Mouse (Mus musculus) limb, embryonic 11.5 days (tissue): ENCODE results near the gene Ubl5. TPM values are rescaled to one million over a fixed set of nuclear protein-coding genes. Genes with fewer than 3 reads are reported as not detected.
"Not testable (repeated sequence)": the region's sequence is repeated elsewhere in the genome, so short reads cannot be mapped to it uniquely, and the experiment has no call there.

Experiments used
- ATAC-seq: fragments of 200-750 bp; cut with Nextera tagmentation; 2 replicates; pipeline ENCODE4 v1.8.0; 2017; ENCODE audit warnings: low read depth; ENCODE audit not compliant: insufficient number of reproducible peaks, low FRiP score, low TSS enrichment
- DNase-seq: peaks from one replicate; pipeline ENCODE4 v3.0.0-alpha.2; 2015; ENCODE audit warnings: low spot score
- H3K27ac ChIP-seq: fragments of 300-500 bp; sonication (generic); replicated peaks from 2 replicates; pipeline ENCODE4 v1.5.1; 2014; ENCODE audit warnings: low read depth, mild to moderate bottlenecking, low read length
- H3K27me3 ChIP-seq: fragments of 300-500 bp; sonication (generic); 2 replicates; pipeline ENCODE4 v1.6.1; 2014; ENCODE audit warnings: mild to moderate bottlenecking, low read length, mixed read lengths; ENCODE audit not compliant: control insufficient read depth, insufficient read depth
- H3K36me3 ChIP-seq: fragments of 300-500 bp; sonication (generic); 2 replicates; pipeline ENCODE4 v1.6.1; 2014; ENCODE audit warnings: mild to moderate bottlenecking, low read length, moderate library complexity, mixed read lengths; ENCODE audit not compliant: control insufficient read depth, insufficient read depth
- H3K4me1 ChIP-seq: fragments of 300-500 bp; sonication (generic); 2 replicates; pipeline ENCODE4 v1.6.1; 2014; ENCODE audit warnings: low read length, mixed read lengths; ENCODE audit not compliant: control insufficient read depth, insufficient read depth
- H3K4me2 ChIP-seq: fragments of 300-500 bp; sonication (generic); 2 replicates; pipeline ENCODE4 v1.6.1; 2014; ENCODE audit warnings: low read depth, mild to moderate bottlenecking, moderate library complexity; ENCODE audit not compliant: severe bottlenecking
- H3K4me3 ChIP-seq: fragments of 300-500 bp; sonication (generic); 2 replicates; pipeline ENCODE4 v1.5.1; 2014; ENCODE audit warnings: low read depth, low read length
- H3K9ac ChIP-seq: fragments of 300-500 bp; sonication (generic); 2 replicates; pipeline ENCODE4 v1.6.1; 2014; ENCODE audit warnings: mild to moderate bottlenecking, low read length
- H3K9me3 ChIP-seq: fragments of 300-500 bp; sonication (generic); 2 replicates; pipeline ENCODE4 v1.6.1; 2016; ENCODE audit warnings: low read length; ENCODE audit not compliant: control insufficient read depth
- WGBS: fragments of 180-500 bp; shearing (Covaris S2); extraction: QIAGEN DNeasy Blood & Tissue Kit; methylation state at CpG from one replicate; pipeline ENCODE4 v1.1.7; 2014; 5-methylcytosine and 5-hydroxymethylcytosine counted together
- polyA plus RNA-seq: library from polyadenylated mRNA; unstranded; fragments of >200 nt; fragmentation: Nextera tagmentation; extraction: Ambion mirVana; gene quantifications from 2 replicates; pipeline ENCODE4 v1.2.1, GENCODE M21; 2014

Ubl5 gene
- polyA plus RNA-seq, 1 experiment from 2014 or later: 379 TPM

DNA sequence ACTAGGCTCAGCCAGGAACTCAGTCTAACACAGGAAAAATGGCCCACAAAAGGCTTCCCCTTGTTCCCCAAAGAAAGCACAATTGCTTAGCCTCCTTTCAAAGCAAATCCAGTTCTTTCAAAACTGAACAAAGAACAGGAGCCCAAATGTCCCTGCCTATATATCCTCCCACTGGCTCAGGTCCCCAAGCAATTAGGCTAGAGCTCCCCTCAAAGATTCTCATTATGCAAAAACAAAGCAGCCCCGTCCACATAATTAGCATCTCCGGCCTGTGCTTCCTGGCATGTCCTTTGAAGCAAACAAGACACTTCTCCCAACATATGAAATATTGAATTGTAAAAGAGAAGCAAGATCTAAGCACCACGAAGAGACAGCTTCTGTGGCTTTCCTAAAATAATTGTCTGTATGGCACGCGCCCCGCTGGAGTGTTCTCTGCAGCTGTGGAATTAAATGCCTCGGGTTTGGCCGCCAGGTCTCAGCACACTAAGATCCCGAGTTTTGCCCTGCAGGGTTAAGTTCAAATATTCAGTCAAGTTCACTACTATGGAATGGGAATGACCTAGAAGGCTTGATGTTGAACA lies 37.8 kb downstream of the Ubl5 start:
- no peaks in the 10 kb centered on the region for H3K36me3 ChIP-seq
- H3K9me3 ChIP-seq: no peaks in the 10 kb centered on the region; the same call in 1 of the 2 replicates
- no peak overlapping the region for H3K4me2 ChIP-seq
- DNase-seq: no peak
- H3K4me1 ChIP-seq: no peaks in the 10 kb centered on the region
- WGBS: 81% methylated on average over 9 of the region's 9 CpGs
- no peak overlapping the region for H3K9ac ChIP-seq
- no peak overlapping the region for H3K4me3 ChIP-seq
- no peaks in the 10 kb centered on the region for H3K27me3 ChIP-seq
- no peak for ATAC-seq
- no peak overlapping the region for H3K27ac ChIP-seq

GRCm38 (mm10) chr9:20681546-20682388 lies 39.1 kb downstream of the Ubl5 start:
- H3K27ac ChIP-seq: no peak overlapping the region
- no peak overlapping the region for H3K4me2 ChIP-seq
- H3K4me3 ChIP-seq: no peak overlapping the region
- no peak overlapping the region for H3K9ac ChIP-seq
- no peaks in the 10 kb centered on the region for H3K36me3 ChIP-seq
- no peaks in the 10 kb centered on the region for H3K27me3 ChIP-seq
- no peaks in the 10 kb centered on the region; the same call in 1 of the 2 replicates for H3K9me3 ChIP-seq
- 49% methylated on average over 7 of the region's 7 CpGs for WGBS
- DNase-seq (no peak), ATAC-seq (no peak)
- no peaks in the 10 kb centered on the region for H3K4me1 ChIP-seq

GRCm38 (mm10) chr9:20682389-20682722 lies 39.7 kb downstream of the Ubl5 start:
- no peak overlapping the region for H3K4me2 ChIP-seq
- no peak overlapping the region for H3K4me3 ChIP-seq
- H3K36me3 ChIP-seq: no peaks in the 10 kb centered on the region
- no peaks in the 10 kb centered on the region for H3K27me3 ChIP-seq
- no peak overlapping the region for H3K27ac ChIP-seq
- DNase-seq (no peak), ATAC-seq (no peak)
- no peaks in the 10 kb centered on the region for H3K4me1 ChIP-seq
- 81% methylated on average over 2 of the region's 2 CpGs for WGBS
- no peaks in the 10 kb centered on the region; the same call in 1 of the 2 replicates for H3K9me3 ChIP-seq
- no peak overlapping the region for H3K9ac ChIP-seq

DNA sequence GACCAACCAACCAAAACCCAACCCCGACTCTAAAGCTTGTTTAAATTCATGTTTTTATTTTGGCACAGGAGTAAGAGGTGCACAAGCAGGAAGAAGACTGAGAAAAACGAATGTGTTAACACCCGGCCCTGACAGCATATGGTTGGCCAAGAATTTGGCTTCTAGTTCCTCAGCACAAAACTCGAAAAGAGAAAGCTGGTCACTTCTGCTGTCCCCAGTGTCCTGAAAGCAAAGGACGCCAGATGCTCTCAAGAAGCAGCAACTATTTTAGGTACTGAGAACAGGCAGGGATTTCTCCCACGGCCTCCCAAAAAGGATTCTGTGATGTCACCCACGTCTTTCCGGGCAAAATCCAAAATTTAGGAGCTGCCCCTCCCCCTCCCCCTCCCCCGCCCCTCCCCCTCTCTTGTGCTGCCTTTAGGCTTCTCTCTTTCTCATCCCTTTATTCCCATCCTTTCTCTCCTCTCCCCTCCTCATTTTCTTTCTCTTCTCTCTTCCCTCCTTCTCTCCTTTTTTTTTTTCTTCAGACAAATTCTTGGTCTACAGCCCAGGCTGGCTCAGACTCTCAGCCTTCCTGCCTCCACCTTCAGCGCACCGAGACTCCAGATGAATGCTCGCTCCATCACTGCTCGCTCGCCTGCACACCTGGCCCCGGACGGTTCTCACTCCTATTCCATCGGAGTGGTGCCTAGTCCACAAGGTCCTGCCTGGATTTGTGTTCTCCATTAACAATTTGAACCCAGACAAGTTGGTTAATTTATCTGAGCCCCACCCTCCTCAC lies 42.6 kb downstream of the Ubl5 start:
- H3K4me3 ChIP-seq: no peak overlapping the region
- H3K9me3 ChIP-seq: no peaks in the 10 kb centered on the region; the same call in 1 of the 2 replicates
- H3K27ac ChIP-seq: no peak overlapping the region
- H3K4me2 ChIP-seq: no peak overlapping the region
- 56% methylated on average over 16 of the region's 17 CpGs for WGBS
- no peak for DNase-seq
- H3K27me3 ChIP-seq: no peaks in the 10 kb centered on the region
- H3K9ac ChIP-seq: no peak overlapping the region
- no peaks in the 10 kb centered on the region for H3K4me1 ChIP-seq
- no peak for ATAC-seq
- no peaks in the 10 kb centered on the region for H3K36me3 ChIP-seq

GRCm38 (mm10) chr9:20689403-20689802 lies 46.7 kb downstream of the Ubl5 start:
- Histone ChIP-seq H3K4me1 (no peaks in the 10 kb centered on the region), H3K27ac (no peak overlapping the region), H3K27me3 (no peaks in the 10 kb centered on the region), H3K9ac (no peak overlapping the region), H3K9me3 (no peaks in the 10 kb centered on the region), H3K4me3 (no peak overlapping the region), H3K36me3 (no peaks in the 10 kb centered on the region), H3K4me2 (no peak overlapping the region)
- no peak for DNase-seq
- WGBS: 44% methylated on average over 1 of the region's 1 CpGs
- no peak for ATAC-seq

- Histone ChIP-seq H3K9me3 (no peaks in the 10 kb centered on the region), H3K4me2 (no peak overlapping the region), H3K9ac (no peak overlapping the region), H3K36me3 (no peaks in the 10 kb centered on the region), H3K27ac (no peak overlapping the region), H3K27me3 (no peaks in the 10 kb centered on the region), H3K4me1 (no peaks in the 10 kb centered on the region), H3K4me3 (no peak overlapping the region)
- ATAC-seq (no peak), DNase-seq (no peak)
- 4% methylated on average over 4 of the region's 4 CpGs for WGBS
These were observed 47.2 kb downstream of the Ubl5 start for GRCm38 (mm10) chr9:20689913-20690312.

- not testable (repeated sequence) for H3K4me3 ChIP-seq, H3K27ac ChIP-seq, ATAC-seq, H3K4me2 ChIP-seq, DNase-seq, H3K27me3 ChIP-seq, H3K36me3 ChIP-seq, H3K4me1 ChIP-seq, H3K9ac ChIP-seq, H3K9me3 ChIP-seq
- 93% methylated on average over 2 of the region's 2 CpGs for WGBS
These were observed 47.8 kb downstream of the Ubl5 start for GRCm38 (mm10) chr9:20690449-20690848.

DNA sequence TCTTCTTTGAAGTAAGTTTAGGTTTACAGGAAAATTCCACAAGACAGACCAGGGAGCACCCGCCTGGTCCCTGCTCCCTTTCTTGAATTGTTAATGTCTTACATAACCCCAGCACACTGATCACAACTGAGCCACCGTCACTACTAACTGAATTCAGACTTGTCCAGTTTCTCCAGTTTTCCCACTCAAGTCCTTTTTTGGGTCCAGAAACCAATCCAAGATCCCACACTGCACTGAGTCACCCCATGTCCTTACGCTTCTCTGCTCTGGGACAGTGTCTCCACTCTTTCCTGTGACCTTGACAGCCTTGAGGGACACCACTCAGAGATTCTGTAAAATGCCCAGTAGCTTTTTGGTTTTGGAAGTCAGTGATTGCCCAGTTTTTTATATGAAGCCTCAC lies 50.2 kb downstream of the Ubl5 start:
- 88% methylated on average over 3 of the region's 3 CpGs for WGBS
- Histone ChIP-seq H3K27ac (no peak overlapping the region), H3K9me3 (no peaks in the 10 kb centered on the region), H3K4me2 (no peak overlapping the region), H3K4me3 (no peak overlapping the region), H3K4me1 (no peaks in the 10 kb centered on the region), H3K27me3 (peaks cover 5% of the 10 kb centered on the region; the same call in 1 of the 2 replicates), H3K9ac (no peak overlapping the region), H3K36me3 (no peaks in the 10 kb centered on the region)
- no peak for ATAC-seq
- no peak for DNase-seq
